Mouse (Mus musculus) G1E (cell line): ENCODE results near the gene Slc4a7.

ENCODE experiments used
- CTCF ChIP-seq: IDR thresholded peaks from 2 replicates; pipeline ENCODE4 v1.5.1; 2012; ENCODE audit warnings: low read depth, low read length, inconsistent platforms, mixed read lengths
- GATA1 ChIP-seq: IDR thresholded peaks from 2 replicates; pipeline ENCODE4 v1.6.1; 2012; ENCODE audit warnings: borderline replicate concordance, low read length, inconsistent platforms, mixed read lengths
- TAL1 ChIP-seq: conservative IDR thresholded peaks from 2 replicates; pipeline ENCODE4 v1.6.1; 2012; ENCODE audit warnings: low read depth, low read length, inconsistent platforms, mixed read lengths

DNA sequence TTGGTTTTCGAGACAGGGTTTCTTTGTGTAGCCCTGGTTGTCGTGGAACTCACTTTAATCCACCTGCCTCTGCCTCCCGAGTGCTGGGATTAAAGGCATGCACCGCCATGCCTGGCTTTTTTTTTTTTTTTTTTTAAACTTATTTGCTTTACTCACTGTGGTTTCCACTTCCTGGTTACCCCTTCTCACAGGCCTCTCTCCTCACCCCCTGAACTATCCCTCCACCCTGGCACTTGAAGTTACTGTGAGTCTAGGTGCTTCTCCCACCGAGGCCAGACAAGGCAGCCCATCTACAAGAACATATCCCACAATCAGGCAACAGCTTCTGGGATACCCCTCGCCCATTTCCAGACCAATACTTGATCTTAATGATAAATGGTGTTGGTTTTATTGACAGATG, 14.8 kb downstream of the Slc4a7 start:
- TF ChIP-seq CTCF (no peak), TAL1 (no peak), GATA1 (no peak)
